Mouse (Mus musculus) ovary, postnatal 10 days (tissue): ENCODE results near the gene Col2a1.

Experiments used
- DNase-seq: peaks from one replicate; pipeline ENCODE4 v3.0.0; 2022; ENCODE audit warnings: low spot score

Gene Col2a1

GRCm38 (mm10) chr15:97963989-97964835, 40.3 kb downstream of the Col2a1 start, which contains the start of gene Tmem106c:
TSS of gene Tmem106c (plus strand) at chr15:97964200.
- DNase-seq = peak; percentile 88

- DNase-seq = no peak
These were observed 41.0 kb downstream of the Col2a1 start for GRCm38 (mm10) chr15:97963329-97963988.

- no peak for DNase-seq
These were observed 48.1 kb downstream of the Col2a1 start for GRCm38 (mm10) chr15:97956416-97956815.

GRCm38 (mm10) chr15:97955742-97956141, 48.8 kb downstream of the Col2a1 start:
- no peak for DNase-seq

GRCm38 (mm10) chr15:97955286-97955685, 49.2 kb downstream of the Col2a1 start:
- DNase-seq = no peak

- no peak for DNase-seq
These were observed 49.8 kb downstream of the Col2a1 start for GRCm38 (mm10) chr15:97954671-97955070.

- no peak for DNase-seq
These were observed 51.7 kb downstream of the Col2a1 start for GRCm38 (mm10) chr15:97952889-97953189.

GRCm38 (mm10) chr15:97952137-97952888, 52.2 kb downstream of the Col2a1 start:
- DNase-seq = peak; percentile 35

GRCm38 (mm10) chr15:97950240-97950639, 54.3 kb downstream of the Col2a1 start:
- no peak for DNase-seq

GRCm38 (mm10) chr15:97949706-97950105, 54.8 kb downstream of the Col2a1 start:
- no peak for DNase-seq

GRCm38 (mm10) chr15:97948720-97949119, 55.8 kb downstream of the Col2a1 start:
- DNase-seq = no peak

- DNase-seq = no peak
These were observed 58.7 kb downstream of the Col2a1 start for GRCm38 (mm10) chr15:97945656-97946315.

GRCm38 (mm10) chr15:97944919-97945574, 59.4 kb downstream of the Col2a1 start:
- DNase-seq = no peak

- DNase-seq = no peak
These were observed 61.1 kb downstream of the Col2a1 start for GRCm38 (mm10) chr15:97943356-97943755.

GRCm38 (mm10) chr15:97942538-97942937, 62.0 kb downstream of the Col2a1 start:
- no peak for DNase-seq

GRCm38 (mm10) chr15:97941306-97941705, 63.2 kb downstream of the Col2a1 start:
- DNase-seq = no peak

GRCm38 (mm10) chr15:97940088-97940487, 64.4 kb downstream of the Col2a1 start:
- DNase-seq = no peak

GRCm38 (mm10) chr15:97938580-97938979, 65.9 kb downstream of the Col2a1 start:
- no peak for DNase-seq

- no peak for DNase-seq
These were observed 72.1 kb downstream of the Col2a1 start for GRCm38 (mm10) chr15:97932441-97932840.

GRCm38 (mm10) chr15:97929259-97929824, 75.2 kb downstream of the Col2a1 start:
- DNase-seq = no peak

GRCm38 (mm10) chr15:97927821-97928220, 76.7 kb downstream of the Col2a1 start:
- DNase-seq = no peak
